Mouse (Mus musculus): ENCODE measurements around the gene Ankrd1. TPM values are rescaled to one million over a fixed set of nuclear protein-coding genes. Genes with fewer than 3 reads are reported as not detected.

Ankrd1 gene
- polyA plus RNA-seq, 1 experiment from 2014 or later, result 0.47 TPM

GRCm38 (mm10) chr19:36133731-36134130, 13.8 kb upstream of the Ankrd1 start:
- H3K4me3 ChIP-seq (ENCODE audit: low read length), result no peak overlapping the region
- H3K4me1 ChIP-seq (ENCODE audit: insufficient read depth, low read length), result peaks cover 5% of the 10 kb centered on the region
- H3K27me3 ChIP-seq (ENCODE audit: insufficient read depth, low read length), result no peaks in the 10 kb centered on the region
- no peaks in the 10 kb centered on the region for H3K36me3 ChIP-seq (ENCODE audit: insufficient read depth, low read length)
- ATAC-seq (ENCODE audit: low FRiP score, low TSS enrichment), result no peak
- no peaks in the 10 kb centered on the region for H3K9me3 ChIP-seq (ENCODE audit: low read length)
- no peak overlapping the region for H3K27ac ChIP-seq (ENCODE audit: low read length)
- H3K4me2 ChIP-seq (replicated peaks; ENCODE audit: low read depth, low read length), result no peak overlapping the region
- H3K9ac ChIP-seq (replicated peaks; ENCODE audit: low read length), result no peak overlapping the region
- 59% methylated on average over 5 of the region's 5 CpGs for WGBS

- Histone ChIP-seq H3K27me3 (ENCODE audit: insufficient read depth, low read length) (no peaks in the 10 kb centered on the region), H3K9me3 (ENCODE audit: low read length) (no peaks in the 10 kb centered on the region), H3K4me1 (ENCODE audit: insufficient read depth, low read length) (peaks cover 5% of the 10 kb centered on the region), H3K4me3 (ENCODE audit: low read length) (no peak overlapping the region), H3K36me3 (ENCODE audit: insufficient read depth, low read length) (no peaks in the 10 kb centered on the region), H3K27ac (ENCODE audit: low read length) (no peak overlapping the region), H3K9ac (replicated peaks; ENCODE audit: low read length) (no peak overlapping the region), H3K4me2 (replicated peaks; ENCODE audit: low read depth, low read length) (no peak overlapping the region)
- no peak for ATAC-seq (ENCODE audit: low FRiP score, low TSS enrichment)
- WGBS, result 80% methylated on average over 6 of the region's 6 CpGs
These were observed 13.2 kb upstream of the Ankrd1 start for GRCm38 (mm10) chr19:36133064-36133463.

- peaks cover 5% of the 10 kb centered on the region for H3K4me1 ChIP-seq (ENCODE audit: insufficient read depth, low read length)
- H3K4me3 ChIP-seq (ENCODE audit: low read length), result no peak overlapping the region
- no peaks in the 10 kb centered on the region for H3K9me3 ChIP-seq (ENCODE audit: low read length)
- no peak overlapping the region for H3K9ac ChIP-seq (replicated peaks; ENCODE audit: low read length)
- no peak for ATAC-seq (ENCODE audit: low FRiP score, low TSS enrichment)
- no peaks in the 10 kb centered on the region for H3K36me3 ChIP-seq (ENCODE audit: insufficient read depth, low read length)
- H3K27me3 ChIP-seq (ENCODE audit: insufficient read depth, low read length), result no peaks in the 10 kb centered on the region
- H3K4me2 ChIP-seq (replicated peaks; ENCODE audit: low read depth, low read length), result no peak overlapping the region
- H3K27ac ChIP-seq (ENCODE audit: low read length), result no peak overlapping the region
- WGBS, result 59% methylated on average over 6 of the region's 6 CpGs
These were observed 12.1 kb upstream of the Ankrd1 start for GRCm38 (mm10) chr19:36131990-36132389.

GRCm38 (mm10) chr19:36130181-36130580, 10.3 kb upstream of the Ankrd1 start:
- no peaks in the 10 kb centered on the region for H3K27me3 ChIP-seq (ENCODE audit: insufficient read depth, low read length)
- 69% methylated on average over 2 of the region's 2 CpGs for WGBS
- no peak overlapping the region for H3K27ac ChIP-seq (ENCODE audit: low read length)
- no peak overlapping the region for H3K9ac ChIP-seq (replicated peaks; ENCODE audit: low read length)
- H3K4me3 ChIP-seq (ENCODE audit: low read length), result no peak overlapping the region
- H3K4me1 ChIP-seq (ENCODE audit: insufficient read depth, low read length), result peaks cover 5% of the 10 kb centered on the region
- H3K4me2 ChIP-seq (replicated peaks; ENCODE audit: low read depth, low read length), result no peak overlapping the region
- ATAC-seq (ENCODE audit: low FRiP score, low TSS enrichment), result no peak
- no peaks in the 10 kb centered on the region for H3K9me3 ChIP-seq (ENCODE audit: low read length)
- H3K36me3 ChIP-seq (ENCODE audit: insufficient read depth, low read length), result no peaks in the 10 kb centered on the region

GRCm38 (mm10) chr19:36129643-36130042, 9.7 kb upstream of the Ankrd1 start:
- H3K9me3 ChIP-seq (ENCODE audit: low read length), result no peaks in the 10 kb centered on the region
- ATAC-seq (ENCODE audit: low FRiP score, low TSS enrichment), result peak; percentile 59; the same call in 1 of the 2 replicates
- no peak overlapping the region for H3K9ac ChIP-seq (replicated peaks; ENCODE audit: low read length)
- 34% methylated on average over 12 of the region's 12 CpGs for WGBS
- peak overlapping the region; percentile 28; the same call in 1 of the 2 replicates for H3K27ac ChIP-seq (ENCODE audit: low read length)
- H3K36me3 ChIP-seq (ENCODE audit: insufficient read depth, low read length), result no peaks in the 10 kb centered on the region
- no peak overlapping the region for H3K4me3 ChIP-seq (ENCODE audit: low read length)
- no peaks in the 10 kb centered on the region for H3K27me3 ChIP-seq (ENCODE audit: insufficient read depth, low read length)
- H3K4me1 ChIP-seq (ENCODE audit: insufficient read depth, low read length), result peaks cover 5% of the 10 kb centered on the region
- peak overlapping the region; percentile 39 for H3K4me2 ChIP-seq (replicated peaks; ENCODE audit: low read depth, low read length)

- H3K4me1 ChIP-seq (ENCODE audit: insufficient read depth, low read length), result peaks cover 5% of the 10 kb centered on the region
- no peaks in the 10 kb centered on the region; the same call in 1 of the 2 replicates for H3K9me3 ChIP-seq (ENCODE audit: low read length)
- ATAC-seq (ENCODE audit: low FRiP score, low TSS enrichment), result no peak
- WGBS, result 25% methylated on average over 9 of the region's 9 CpGs
- H3K27me3 ChIP-seq (ENCODE audit: insufficient read depth, low read length), result no peaks in the 10 kb centered on the region
- no peak overlapping the region for H3K4me3 ChIP-seq (ENCODE audit: low read length)
- H3K9ac ChIP-seq (replicated peaks; ENCODE audit: low read length), result 0 out of 2 replicates have a peak overlapping the region, but pooled peaks have one; percentile 7
- no peaks in the 10 kb centered on the region for H3K36me3 ChIP-seq (ENCODE audit: insufficient read depth, low read length)
- peak overlapping the region; percentile 39 for H3K4me2 ChIP-seq (replicated peaks; ENCODE audit: low read depth, low read length)
- H3K27ac ChIP-seq (ENCODE audit: low read length), result peak overlapping the region; percentile 28; the same call in 1 of the 2 replicates
These were observed 9.3 kb upstream of the Ankrd1 start for GRCm38 (mm10) chr19:36129213-36129612.

- Histone ChIP-seq H3K27ac (ENCODE audit: low read length) (no peak overlapping the region), H3K4me1 (ENCODE audit: insufficient read depth, low read length) (peaks cover 5% of the 10 kb centered on the region), H3K9me3 (ENCODE audit: low read length) (peaks cover 8% of the 10 kb centered on the region), H3K4me2 (replicated peaks; ENCODE audit: low read depth, low read length) (no peak overlapping the region), H3K36me3 (ENCODE audit: insufficient read depth, low read length) (no peaks in the 10 kb centered on the region), H3K9ac (replicated peaks; ENCODE audit: low read length) (no peak overlapping the region), H3K4me3 (ENCODE audit: low read length) (no peak overlapping the region), H3K27me3 (ENCODE audit: insufficient read depth, low read length) (no peaks in the 10 kb centered on the region)
- WGBS, result 90% methylated on average over 3 of the region's 3 CpGs
- no peak for ATAC-seq (ENCODE audit: low FRiP score, low TSS enrichment)
These were observed 8.5 kb upstream of the Ankrd1 start for GRCm38 (mm10) chr19:36128440-36128839.

GRCm38 (mm10) chr19:36124203-36124602, 4.3 kb upstream of the Ankrd1 start:
- H3K9me3 ChIP-seq (ENCODE audit: low read length), result peaks cover 13% of the 10 kb centered on the region
- 59% methylated on average over 1 of the region's 1 CpGs for WGBS
- no peak overlapping the region for H3K4me3 ChIP-seq (ENCODE audit: low read length)
- H3K36me3 ChIP-seq (ENCODE audit: insufficient read depth, low read length), result no peaks in the 10 kb centered on the region
- ATAC-seq (ENCODE audit: low FRiP score, low TSS enrichment), result no peak
- no peak overlapping the region for H3K9ac ChIP-seq (replicated peaks; ENCODE audit: low read length)
- H3K4me1 ChIP-seq (ENCODE audit: insufficient read depth, low read length), result no peaks in the 10 kb centered on the region
- no peak overlapping the region for H3K4me2 ChIP-seq (replicated peaks; ENCODE audit: low read depth, low read length)
- H3K27ac ChIP-seq (ENCODE audit: low read length), result no peak overlapping the region
- H3K27me3 ChIP-seq (ENCODE audit: insufficient read depth, low read length), result no peaks in the 10 kb centered on the region

- WGBS, result 76% methylated on average over 8 of the region's 8 CpGs
- no peak overlapping the region for H3K4me3 ChIP-seq (ENCODE audit: low read length)
These were observed 680 bp downstream of the Ankrd1 start for GRCm38 (mm10) chr19:36119219-36119618.

GRCm38 (mm10) chr19:36116185-36116584, 3.7 kb downstream of the Ankrd1 start:
- no peaks in the 10 kb centered on the region for H3K9me3 ChIP-seq (ENCODE audit: low read length)
- H3K36me3 ChIP-seq (ENCODE audit: insufficient read depth, low read length), result no peaks in the 10 kb centered on the region
- H3K4me3 ChIP-seq (ENCODE audit: low read length), result no peak overlapping the region
- H3K9ac ChIP-seq (replicated peaks; ENCODE audit: low read length), result no peak overlapping the region
- H3K27me3 ChIP-seq (ENCODE audit: insufficient read depth, low read length), result no peaks in the 10 kb centered on the region
- ATAC-seq (ENCODE audit: low FRiP score, low TSS enrichment), result no peak
- H3K4me1 ChIP-seq (ENCODE audit: insufficient read depth, low read length), result no peaks in the 10 kb centered on the region
- 60% methylated on average over 4 of the region's 4 CpGs for whole genome bisulfite sequencing
- H3K27ac ChIP-seq (ENCODE audit: low read length), result no peak overlapping the region
- H3K4me2 ChIP-seq (replicated peaks; ENCODE audit: low read depth, low read length), result peak overlapping the region; percentile 35

More at GRCm38 (mm10) chr19:36119219-36119618, 680 bp downstream of the Ankrd1 start:
- Histone ChIP-seq H3K4me2 (replicated peaks; ENCODE audit: low read depth, low read length) (no peak overlapping the region), H3K9me3 (ENCODE audit: low read length) (peaks cover 13% of the 10 kb centered on the region), H3K36me3 (ENCODE audit: insufficient read depth, low read length) (no peaks in the 10 kb centered on the region), H3K27me3 (ENCODE audit: insufficient read depth, low read length) (no peaks in the 10 kb centered on the region), H3K4me1 (ENCODE audit: insufficient read depth, low read length) (no peaks in the 10 kb centered on the region), H3K9ac (replicated peaks; ENCODE audit: low read length) (no peak overlapping the region), H3K27ac (ENCODE audit: low read length) (no peak overlapping the region)
- no peak for ATAC-seq (ENCODE audit: low FRiP score, low TSS enrichment)

Data from kidney, embryonic 16.5 days (tissue).